ENCODE assay signal across 8 mouse cellular contexts in the genomic region with DNA sequence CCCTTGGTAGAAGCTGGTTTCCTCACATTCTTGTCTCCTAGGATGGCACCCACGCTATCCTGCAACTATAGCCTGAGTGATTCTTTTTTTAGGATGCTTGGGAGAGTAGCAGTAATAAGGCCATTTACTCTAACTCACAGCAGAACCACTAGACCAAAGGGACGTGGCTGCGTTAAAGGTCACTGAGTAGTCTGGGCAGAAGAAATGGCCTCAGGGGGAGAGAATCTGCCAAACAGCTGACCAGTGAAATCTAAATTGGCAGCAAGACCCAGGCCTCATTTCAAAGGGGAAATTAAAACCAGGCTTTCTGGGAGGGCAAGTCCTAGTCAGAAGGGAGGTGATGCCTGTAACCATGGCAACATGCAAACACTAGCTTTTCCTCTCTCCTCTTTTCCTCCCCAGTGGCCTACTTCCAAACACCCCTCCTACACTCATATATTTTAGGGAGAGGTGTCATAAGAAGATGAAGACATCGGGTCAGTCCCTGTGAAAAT.
DNase-seq lines count a peak whose midpoint lies in the region; ATAC-seq and TF ChIP-seq lines count a peak whose summit lies in the region.

No protein-coding gene starts in this region.

- no peak for TF ChIP-seq CTCF in stomach, postnatal 0 days (IDR thresholded peaks at IDR 0.05; ENCODE audit: low read depth)

- no peaks in the 10 kb centered on the region for H3K9me3 ChIP-seq in heart, embryonic 16.5 days (replicated peaks; ENCODE audit: control insufficient read depth, low read length)
- no peaks in the 10 kb centered on the region for H3K9me3 ChIP-seq in limb, embryonic 12.5 days
- H3K9me3 ChIP-seq in stomach, postnatal 0 days (ENCODE audit: control insufficient read depth, low read length) = no peaks in the 10 kb centered on the region

- H3K36me3 ChIP-seq in heart, embryonic 16.5 days (ENCODE audit: control insufficient read depth, insufficient read depth) = no peaks in the 10 kb centered on the region
- no peaks in the 10 kb centered on the region for H3K36me3 ChIP-seq in limb, embryonic 12.5 days
- no peaks in the 10 kb centered on the region for H3K36me3 ChIP-seq in stomach, postnatal 0 days (ENCODE audit: control insufficient read depth, insufficient read depth, low read length)

- H3K9ac ChIP-seq in heart, embryonic 16.5 days (ENCODE audit: low read length) = no peak overlapping the region
- H3K9ac ChIP-seq in limb, embryonic 12.5 days (replicated peaks) = no peak overlapping the region
- no peak overlapping the region for H3K9ac ChIP-seq in stomach, postnatal 0 days (ENCODE audit: low read length)

- no peak overlapping the region for H3K4me3 ChIP-seq in heart, embryonic 16.5 days (ENCODE audit: low read length)
- no peak overlapping the region for H3K4me3 ChIP-seq in limb, embryonic 12.5 days (replicated peaks)
- H3K4me3 ChIP-seq in stomach, postnatal 0 days (ENCODE audit: low read depth, low read length) = no peak overlapping the region

- no peaks in the 10 kb centered on the region for H3K4me1 ChIP-seq in heart, embryonic 16.5 days (ENCODE audit: control insufficient read depth, insufficient read depth, low read length)
- H3K4me1 ChIP-seq in limb, embryonic 12.5 days (replicated peaks) = peaks cover 15% of the 10 kb centered on the region
- H3K4me1 ChIP-seq in stomach, postnatal 0 days (replicated peaks; ENCODE audit: control insufficient read depth, insufficient read depth) = no peaks in the 10 kb centered on the region

- H3K27ac ChIP-seq in heart, embryonic 16.5 days (ENCODE audit: low read length) = no peak overlapping the region
- 0 out of 2 replicates have a peak overlapping the region, but pooled peaks have one; percentile 17 for H3K27ac ChIP-seq in limb, embryonic 12.5 days
- H3K27ac ChIP-seq in stomach, postnatal 0 days (replicated peaks) = no peak overlapping the region

- no peak overlapping the region for H3K4me2 ChIP-seq in heart, embryonic 16.5 days (ENCODE audit: low read depth, low read length)
- H3K4me2 ChIP-seq in limb, embryonic 12.5 days = no peak overlapping the region
- H3K4me2 ChIP-seq in stomach, postnatal 0 days (replicated peaks; ENCODE audit: low read depth) = no peak overlapping the region

- TF ChIP-seq EP300 in stomach, postnatal 0 days (optimal IDR thresholded peaks at IDR 0.05) = no peak

- no peaks in the 10 kb centered on the region for H3K27me3 ChIP-seq in heart, embryonic 16.5 days (ENCODE audit: control insufficient read depth, insufficient read depth, low read length)
- no peaks in the 10 kb centered on the region for H3K27me3 ChIP-seq in limb, embryonic 12.5 days
- no peaks in the 10 kb centered on the region for H3K27me3 ChIP-seq in stomach, postnatal 0 days (ENCODE audit: control insufficient read depth, insufficient read depth, low read length)

- DNase-seq in layer of hippocampus, adult 18-20 months (ENCODE audit: low spot score in 2 of 2) = peak; percentile 21 to 54
- DNase-seq in layer of hippocampus, postnatal 10 days (ENCODE audit: low spot score in 2 of 2) = no peak
- peak; percentile 72 for DNase-seq in embryo, embryonic 11 days
- DNase-seq in stomach, postnatal 0 days (ENCODE audit: low spot score) = no peak
- DNase-seq in spleen, postnatal 14 days (ENCODE audit: low spot score in 2 of 2) = no peak

- ATAC-seq in heart, embryonic 16.5 days (replicated peaks; ENCODE audit: extremely low read depth, insufficient read depth, low FRiP score) = peak; percentile 52; the same call in 1 of the 2 replicates
- ATAC-seq in limb, embryonic 12.5 days (ENCODE audit: insufficient number of reproducible peaks, insufficient read depth, low FRiP score, low TSS enrichment, low read depth) = no peak
- peak; percentile 53 for ATAC-seq in stomach, postnatal 0 days (ENCODE audit: low FRiP score, low TSS enrichment)
- no peak for ATAC-seq in inflammation-experienced regulatory T-cells, adult 6 months

- WGBS in heart, embryonic 16.5 days = 62% methylated on average over 4 of the region's 4 CpGs
- WGBS in limb, embryonic 12.5 days = 20% methylated on average over 4 of the region's 4 CpGs
- WGBS in stomach, postnatal 0 days = 59% methylated on average over 4 of the region's 4 CpGs

Comparison
In these comparisons a context has a peak if more than half of its experiments do, and no peak if none do; other contexts are left out.
1. DNase-seq: peak in layer of hippocampus, adult 18-20 months (2 of 2) and embryo, embryonic 11 days (single experiment); none in layer of hippocampus, postnatal 10 days (0 of 2), stomach, postnatal 0 days (single experiment) and spleen, postnatal 14 days (0 of 2).
2. ATAC-seq: peak in heart, embryonic 16.5 days (single experiment) and stomach, postnatal 0 days (single experiment); none in limb, embryonic 12.5 days (single experiment) and inflammation-experienced regulatory T-cells, adult 6 months (single experiment).